Mouse (Mus musculus) thymus, postnatal 0 days (tissue): ENCODE results near the gene Gm266. TPM values are rescaled to one million over a fixed set of nuclear protein-coding genes. Genes with fewer than 3 reads are reported as not detected.

ENCODE experiments used
- DNase-seq: peaks from one replicate; pipeline ENCODE4 v3.0.0-alpha.2; 2015; ENCODE audit warnings: low spot score
- polyA plus RNA-seq: library from polyadenylated mRNA; unstranded; fragments of >200 nt; fragmentation: Nextera tagmentation; extraction: Ambion mirVana; gene quantifications from 2 replicates; pipeline ENCODE4 v1.2.1, GENCODE M21; 2015

Gm266 gene
- polyA plus RNA-seq, 1 experiment from 2014 or later: 20.6 TPM

- no peak for DNase-seq
Observed at GRCm38 (mm10) chr12:111437222-111437900, 48.3 kb downstream of the Gm266 start.

- no peak for DNase-seq
Observed at GRCm38 (mm10) chr12:111436640-111437039, 49.0 kb downstream of the Gm266 start.

GRCm38 (mm10) chr12:111436170-111436569, 49.5 kb downstream of the Gm266 start:
- DNase-seq: no peak

- DNase-seq: no peak
Observed at GRCm38 (mm10) chr12:111434745-111435327, 50.8 kb downstream of the Gm266 start.

Other genes with a start within 250 kb of the Gm266 start
- 0.93 and 1.0 TPM in 2 replicates for gene Amn, start 214.7 kb downstream of the Gm266 start, polyA plus RNA-seq
- 4.3 and 4.9 TPM in 2 replicates for gene Cdc42bpb, start 108.1 kb downstream of the Gm266 start, polyA plus RNA-seq
- 4.8 and 5.9 TPM in 2 replicates for gene Lbhd2, start 79.0 kb downstream of the Gm266 start, polyA plus RNA-seq
- 25.3 and 33.2 TPM in 2 replicates for gene Exoc3l4, start 68.8 kb downstream of the Gm266 start, polyA plus RNA-seq
- gene Tnfaip2, start 43.4 kb downstream of the Gm266 start, polyA plus RNA-seq: 9.0 and 9.1 TPM in 2 replicates
- 660 and 662 TPM in 2 replicates for gene Eif5, start 52.2 kb upstream of the Gm266 start, polyA plus RNA-seq
- gene Mark3, start 88.7 kb upstream of the Gm266 start, polyA plus RNA-seq: 25.5 and 35.1 TPM in 2 replicates
- gene Ckb, start 186.5 kb upstream of the Gm266 start, polyA plus RNA-seq: 137 and 143 TPM in 2 replicates
- 9.8 and 12.0 TPM in 2 replicates for gene Trmt61a, start 192.3 kb upstream of the Gm266 start, polyA plus RNA-seq
- 50.7 and 54.1 TPM in 2 replicates for gene Bag5, start 227.4 kb upstream of the Gm266 start, polyA plus RNA-seq
- 60.1 and 66.6 TPM in 2 replicates for gene Apopt1, start 227.4 kb upstream of the Gm266 start, polyA plus RNA-seq